Mouse (Mus musculus) liver (tissue): ENCODE data around the gene Gm13090.

Source experiments
- DNase-seq: peaks from one replicate; pipeline ENCODE4 v3.0.0-alpha.2; 2020; ENCODE audit warnings: mixed read lengths

The Gm13090 gene

GRCm38 (mm10) chr4:151089270-151089669 is at the start of gene Gm13090:
Gene Gm13090 (plus strand): TSS chr4:151089570.
- no peak for DNase-seq

GRCm38 (mm10) chr4:151041506-151041905 is 47.9 kb upstream of the Gm13090 start:
- no peak for DNase-seq

GRCm38 (mm10) chr4:151043281-151043680 is 46.1 kb upstream of the Gm13090 start:
- peak; percentile 12 for DNase-seq

GRCm38 (mm10) chr4:151044037-151044943 is 45.1 kb upstream of the Gm13090 start, which contains the start of gene Per3:
Gene Per3 (minus strand): TSS chr4:151044665.
- DNase-seq: peak; percentile 98

- no peak for DNase-seq
These were observed 44.3 kb upstream of the Gm13090 start for GRCm38 (mm10) chr4:151044944-151045570.

- DNase-seq: no peak
These were observed 42.8 kb upstream of the Gm13090 start for GRCm38 (mm10) chr4:151046524-151046923.

- no peak for DNase-seq
These were observed 38.2 kb upstream of the Gm13090 start for GRCm38 (mm10) chr4:151051162-151051561.

GRCm38 (mm10) chr4:151057347-151058321 is 31.7 kb upstream of the Gm13090 start, which contains the start of gene Vamp3:
Gene Vamp3 (minus strand): TSS chr4:151057963.
- peak; percentile 100 for DNase-seq

- DNase-seq: no peak
These were observed 30.7 kb upstream of the Gm13090 start for GRCm38 (mm10) chr4:151058634-151059033.

- no peak for DNase-seq
These were observed 29.8 kb upstream of the Gm13090 start for GRCm38 (mm10) chr4:151059566-151059965.

GRCm38 (mm10) chr4:151068751-151069150 is 20.6 kb upstream of the Gm13090 start:
- no peak for DNase-seq

GRCm38 (mm10) chr4:151070962-151071361 is 18.4 kb upstream of the Gm13090 start:
- DNase-seq: no peak

- peak; percentile 58 for DNase-seq
These were observed 16.1 kb upstream of the Gm13090 start for GRCm38 (mm10) chr4:151073108-151073744.

GRCm38 (mm10) chr4:151074817-151075216 is 14.6 kb upstream of the Gm13090 start:
- DNase-seq: no peak

- DNase-seq: no peak
These were observed 8.0 kb upstream of the Gm13090 start for GRCm38 (mm10) chr4:151081355-151081754.

- DNase-seq: no peak
These were observed 7.4 kb upstream of the Gm13090 start for GRCm38 (mm10) chr4:151081977-151082376.

GRCm38 (mm10) chr4:151083027-151083426 is 6.3 kb upstream of the Gm13090 start:
- no peak for DNase-seq

GRCm38 (mm10) chr4:151087358-151087757 is 2.0 kb upstream of the Gm13090 start:
- no peak for DNase-seq

- no peak for DNase-seq
These were observed 551 bp upstream of the Gm13090 start for GRCm38 (mm10) chr4:151088819-151089218.

- DNase-seq: peak; percentile 27
These were observed 5.8 kb downstream of the Gm13090 start for GRCm38 (mm10) chr4:151095207-151095606.

GRCm38 (mm10) chr4:151096334-151097103 is 7.1 kb downstream of the Gm13090 start:
- DNase-seq: no peak
